8 mouse cellular contexts compared by ENCODE assay signal in the genomic region with DNA sequence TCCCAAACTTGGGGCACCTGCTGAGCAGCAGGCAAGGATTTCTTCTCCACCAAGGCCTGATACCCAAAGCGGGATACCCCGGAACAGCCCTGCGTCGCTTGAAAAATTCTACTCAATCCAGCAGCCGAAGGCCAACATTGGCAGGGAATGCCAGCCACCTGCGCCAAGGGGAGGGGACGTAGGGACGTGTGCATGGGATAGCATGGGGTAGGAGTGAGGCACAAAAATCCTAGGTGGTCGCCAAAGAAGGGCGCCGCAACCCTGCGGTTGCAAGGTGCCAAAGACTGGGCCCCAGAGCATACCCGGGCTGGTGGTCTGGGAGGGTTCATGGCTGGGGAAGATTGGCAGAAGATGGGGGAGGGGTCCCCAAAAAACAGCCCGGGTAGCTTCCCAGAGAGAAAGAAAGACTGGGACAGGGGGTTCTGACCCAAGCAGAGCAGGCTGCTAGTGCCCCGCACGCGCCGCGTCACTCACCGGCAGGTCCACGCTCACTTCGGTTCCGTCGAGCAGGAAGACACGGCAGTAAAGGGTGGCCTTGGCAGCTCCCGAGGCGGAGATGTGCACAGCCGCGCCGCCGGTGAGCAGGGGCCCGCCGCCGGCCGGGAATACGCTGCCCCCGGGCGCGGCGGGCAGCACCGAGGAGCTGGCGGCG. TPM values are rescaled to one million over a fixed set of nuclear protein-coding genes. Genes with fewer than 3 reads are reported as not detected.
DNase-seq lines count a peak whose midpoint lies in the region; ATAC-seq lines count a peak whose summit lies in the region.

No protein-coding gene starts in this region.

- H3K27me3 ChIP-seq in kidney, embryonic 16.5 days (ENCODE audit: insufficient read depth, low read length): peaks cover 27% of the 10 kb centered on the region
- peaks cover 76% of the 10 kb centered on the region for H3K27me3 ChIP-seq in embryonic facial prominence, embryonic 10.5 days (replicated peaks; ENCODE audit: low read depth, poor library complexity, severe bottlenecking)
- H3K27me3 ChIP-seq in hindbrain, embryonic 15.5 days: no peaks in the 10 kb centered on the region
- H3K27me3 ChIP-seq in midbrain, embryonic 12.5 days: peaks cover 68% of the 10 kb centered on the region

- WGBS in kidney, embryonic 16.5 days: 1% methylated on average over 30 of the region's 43 CpGs
- 1% methylated on average over 43 of the region's 43 CpGs for WGBS in embryonic facial prominence, embryonic 10.5 days
- WGBS in hindbrain, embryonic 15.5 days: 1% methylated on average over 43 of the region's 43 CpGs
- WGBS in midbrain, embryonic 12.5 days: under 1% methylated on average over 40 of the region's 43 CpGs

- peak overlapping the region; percentile 93 for H3K4me2 ChIP-seq in kidney, embryonic 16.5 days (replicated peaks; ENCODE audit: low read depth, low read length)
- peak overlapping the region; percentile 75 for H3K4me2 ChIP-seq in hindbrain, embryonic 15.5 days
- peak overlapping the region; percentile 85 for H3K4me2 ChIP-seq in midbrain, embryonic 12.5 days (replicated peaks)

- peak; percentile 24; the same call in 1 of the 2 replicates for ATAC-seq in kidney, embryonic 16.5 days (ENCODE audit: low FRiP score, low TSS enrichment)
- peak; percentile 27 for ATAC-seq in hindbrain, embryonic 15.5 days (ENCODE audit: low FRiP score, low read depth)
- ATAC-seq in midbrain, embryonic 12.5 days (ENCODE audit: low FRiP score, low read depth): peak; percentile 47

- no peaks in the 10 kb centered on the region for H3K9me3 ChIP-seq in kidney, embryonic 16.5 days (ENCODE audit: low read length)
- no peaks in the 10 kb centered on the region for H3K9me3 ChIP-seq in embryonic facial prominence, embryonic 10.5 days
- no peaks in the 10 kb centered on the region for H3K9me3 ChIP-seq in hindbrain, embryonic 15.5 days
- no peaks in the 10 kb centered on the region for H3K9me3 ChIP-seq in midbrain, embryonic 12.5 days

- no peaks in the 10 kb centered on the region for H3K36me3 ChIP-seq in kidney, embryonic 16.5 days (ENCODE audit: insufficient read depth, low read length)
- H3K36me3 ChIP-seq in embryonic facial prominence, embryonic 10.5 days (replicated peaks): no peaks in the 10 kb centered on the region
- H3K36me3 ChIP-seq in hindbrain, embryonic 15.5 days: no peaks in the 10 kb centered on the region
- H3K36me3 ChIP-seq in midbrain, embryonic 12.5 days: no peaks in the 10 kb centered on the region

- H3K4me1 ChIP-seq in kidney, embryonic 16.5 days (ENCODE audit: insufficient read depth, low read length): peaks cover 47% of the 10 kb centered on the region
- H3K4me1 ChIP-seq in embryonic facial prominence, embryonic 10.5 days: peaks cover 40% of the 10 kb centered on the region
- peaks cover 45% of the 10 kb centered on the region for H3K4me1 ChIP-seq in hindbrain, embryonic 15.5 days (replicated peaks)
- H3K4me1 ChIP-seq in midbrain, embryonic 12.5 days: peaks cover 22% of the 10 kb centered on the region

- no peak overlapping the region for H3K27ac ChIP-seq in kidney, embryonic 16.5 days (ENCODE audit: low read length)
- H3K27ac ChIP-seq in embryonic facial prominence, embryonic 10.5 days (replicated peaks): peak overlapping the region; percentile 51
- peak overlapping the region; percentile 69 for H3K27ac ChIP-seq in hindbrain, embryonic 15.5 days (replicated peaks)
- H3K27ac ChIP-seq in midbrain, embryonic 12.5 days (replicated peaks): no peak overlapping the region

- peak overlapping the region; percentile 77 for H3K9ac ChIP-seq in kidney, embryonic 16.5 days (replicated peaks; ENCODE audit: low read length)
- peak overlapping the region; percentile 56 for H3K9ac ChIP-seq in hindbrain, embryonic 15.5 days
- peak overlapping the region; percentile 79 for H3K9ac ChIP-seq in midbrain, embryonic 12.5 days (replicated peaks)

- H3K4me3 ChIP-seq in kidney, embryonic 16.5 days (ENCODE audit: low read length): peak overlapping the region; percentile 65
- H3K4me3 ChIP-seq in embryonic facial prominence, embryonic 10.5 days: peak overlapping the region; percentile 76
- peak overlapping the region; percentile 69 for H3K4me3 ChIP-seq in hindbrain, embryonic 15.5 days
- H3K4me3 ChIP-seq in midbrain, embryonic 12.5 days: peak overlapping the region; percentile 75

- DNase-seq in kidney, postnatal 14 days: no peak
- peak; percentile 32 to 40 for DNase-seq in adrenal gland, postnatal 36 days
- DNase-seq in embryonic facial prominence, embryonic 10.5 days (ENCODE audit: low spot score): peak; percentile 38
- peak; percentile 15 to 37 for DNase-seq in thymus, postnatal 36 days
- no peak for DNase-seq in left cerebral cortex, adult 9 months (ENCODE audit: low spot score in 2 of 2)

RNA-seq across cellular contexts. Expression of a gene that starts 0.7 kb away (rescaled TPM):
- 2.0 and 2.5 TPM in 2 replicates for polyA plus RNA-seq in kidney, embryonic 16.5 days (2015; fragmentation: Nextera tagmentation; extraction: Ambion mirVana)
- 1 to 10 TPM; 1.7 to 2.1 TPM for total RNA-seq in adrenal gland, postnatal 36 days (2021)
- 1.2 and 1.4 TPM in 2 replicates for polyA plus RNA-seq in embryonic facial prominence, embryonic 10.5 days (2016; fragmentation: Nextera tagmentation; extraction: Ambion mirVana)
- polyA plus RNA-seq in hindbrain, embryonic 15.5 days (2015; fragmentation: Nextera tagmentation; extraction: Ambion mirVana): 3.3 and 3.5 TPM in 2 replicates
- 1.4 and 2.0 TPM in 2 replicates for polyA plus RNA-seq in midbrain, embryonic 12.5 days (2016; fragmentation: Nextera tagmentation; extraction: Ambion mirVana)

Comparison
In these comparisons a context has a peak if more than half of its experiments do, and no peak if none do; other contexts are left out.
1. H3K27ac ChIP-seq: peak in embryonic facial prominence, embryonic 10.5 days (single experiment) and hindbrain, embryonic 15.5 days (single experiment); none in kidney, embryonic 16.5 days (single experiment) and midbrain, embryonic 12.5 days (single experiment).
2. DNase-seq: peak in adrenal gland, postnatal 36 days (2 of 2), embryonic facial prominence, embryonic 10.5 days (single experiment) and thymus, postnatal 36 days (2 of 2); none in kidney, postnatal 14 days (single experiment) and left cerebral cortex, adult 9 months (0 of 2).
3. Peak in every context shown above with its lines, with median percentiles within 50 percentile points of each other: ATAC-seq, H3K4me2 ChIP-seq, H3K4me3 ChIP-seq and H3K9ac ChIP-seq.